Mouse (Mus musculus) MEL (cell line): ENCODE data around the gene Iapp. TPM values are rescaled to one million over a fixed set of nuclear protein-coding genes. Genes with fewer than 3 reads are reported as not detected.
A peak's percentile ranks its signal among the peaks of the same experiment; 100 is the strongest.

Experiments used
- DNase-seq: peaks from one replicate; pipeline ENCODE4 v3.0.0; 2011; ENCODE audit warnings: low read depth, low spot score
- H3K27ac ChIP-seq: 2 replicates; pipeline ENCODE4 v1.5.1; 2012; ENCODE audit warnings: low read depth, mild to moderate bottlenecking, control low read depth, low read length, moderate library complexity; ENCODE audit not compliant: control insufficient read depth
- H3K27me3 ChIP-seq, 2 experiments: fragments of 150-350 bp in 1 of 2; sonication (generic) in 1 of 2; 2 replicates each; pipeline ENCODE4 v1.6.1; 2012; ENCODE audit warnings: low read length in 2 of 2, mild to moderate bottlenecking in 2 of 2, improper control_type of control experiment in 1 of 2, moderate library complexity in 1 of 2; ENCODE audit not compliant: insufficient read depth in 2 of 2, control insufficient read depth in 1 of 2
- H3K36me3 ChIP-seq, 2 experiments: 2 replicates each; pipeline ENCODE4 v1.6.1; 2012 to 2014; ENCODE audit warnings: low read length in 2 of 2, improper control_type of control experiment in 1 of 2, inconsistent platforms in 1 of 2, mild to moderate bottlenecking in 1 of 2; ENCODE audit not compliant: insufficient read depth in 2 of 2, control insufficient read depth in 1 of 2
- H3K4me1 ChIP-seq, 2 experiments: fragments of 150-350 bp in 1 of 2; sonication (generic) in 1 of 2; 2 replicates each; pipeline ENCODE4 v1.6.1; 2012; ENCODE audit warnings: low read length in 2 of 2, improper control_type of control experiment in 1 of 2, mild to moderate bottlenecking in 1 of 2; ENCODE audit not compliant: insufficient read depth in 2 of 2, control insufficient read depth in 1 of 2
- H3K4me3 ChIP-seq, 2 experiments: fragments of 150-350 bp in 1 of 2; sonication (generic) in 1 of 2; 2 replicates each; pipeline ENCODE4 v1.5.1; 2012; ENCODE audit warnings: low read depth in 2 of 2, low read length in 2 of 2, mild to moderate bottlenecking in 2 of 2, moderate library complexity in 2 of 2, control low read depth in 1 of 2, improper control_type of control experiment in 1 of 2; ENCODE audit not compliant: control insufficient read depth in 1 of 2, insufficient read depth in 1 of 2
- H3K79me2 ChIP-seq: 2 replicates; pipeline ENCODE4 v1.6.1; 2012; ENCODE audit warnings: mild to moderate bottlenecking, low read length, moderate library complexity; ENCODE audit not compliant: control insufficient read depth, poor library complexity, insufficient read depth
- H3K9ac ChIP-seq: 2 replicates; pipeline ENCODE4 v1.6.1; 2012; ENCODE audit warnings: low read depth, mild to moderate bottlenecking, control low read depth, low read length, moderate library complexity; ENCODE audit not compliant: control insufficient read depth, poor library complexity, severe bottlenecking
- H3K9me3 ChIP-seq: fragments of 150-350 bp; sonication (generic); replicated peaks from 2 replicates; pipeline ENCODE4 v1.6.1; 2012; ENCODE audit warnings: mild to moderate bottlenecking, low read length, improper control_type of control experiment, moderate library complexity; ENCODE audit not compliant: insufficient read depth
- BHLHE40 ChIP-seq: IDR thresholded peaks from 2 replicates; pipeline ENCODE4 v1.6.1; 2012; ENCODE audit warnings: low read depth, mild to moderate bottlenecking, inconsistent platforms, low read length, improper control_type of control experiment, borderline replicate concordance
- CTCF ChIP-seq, 3 experiments: IDR thresholded peaks in 2 of 3; conservative IDR thresholded peaks in 1 of 3; 2 replicates each; pipeline ENCODE4 v1.5.1; 2011 to 2012; ENCODE audit warnings: low read length in 3 of 3, low read depth in 2 of 3, mild to moderate bottlenecking in 2 of 3, improper control_type of control experiment in 1 of 3, inconsistent platforms in 1 of 3, mixed read lengths in 1 of 3, moderate library complexity in 1 of 3; ENCODE audit not compliant: control insufficient read depth in 1 of 3, insufficient read depth in 1 of 3, poor library complexity in 1 of 3, severe bottlenecking in 1 of 3
- ELF1 ChIP-seq: IDR thresholded peaks from 2 replicates; pipeline ENCODE4 v1.6.1; 2014; ENCODE audit warnings: low read depth, mild to moderate bottlenecking, inconsistent platforms, low read length, improper control_type of control experiment, moderate library complexity
- ETS1 ChIP-seq: IDR thresholded peaks from 2 replicates; pipeline ENCODE4 v1.6.1; 2012; ENCODE audit warnings: low read depth, mild to moderate bottlenecking, inconsistent platforms, low read length, improper control_type of control experiment, moderate library complexity
- JUND ChIP-seq: IDR thresholded peaks from 2 replicates; pipeline ENCODE4 v1.6.1; 2011; ENCODE audit warnings: low read depth, mild to moderate bottlenecking, improper control_type of control experiment, low read length
- KAT2A ChIP-seq: conservative IDR thresholded peaks from 2 replicates; pipeline ENCODE4 v1.6.1; 2012; ENCODE audit warnings: low read depth, low read length, improper control_type of control experiment, inconsistent platforms
- MAX ChIP-seq: IDR thresholded peaks from 2 replicates; pipeline ENCODE4 v1.6.1; 2011; ENCODE audit warnings: low read length, improper control_type of control experiment
- MXI1 ChIP-seq: IDR thresholded peaks from 2 replicates; pipeline ENCODE4 v1.6.1; 2011; ENCODE audit warnings: mild to moderate bottlenecking, low read depth, low read length, improper control_type of control experiment
- MYC ChIP-seq: IDR thresholded peaks from 2 replicates; pipeline ENCODE4 v1.6.1; 2011; ENCODE audit warnings: low read depth, mild to moderate bottlenecking, low read length, improper control_type of control experiment, moderate library complexity
- NRF1 ChIP-seq: IDR thresholded peaks from 2 replicates; pipeline ENCODE4 v1.6.1; 2014; ENCODE audit warnings: low read depth, mild to moderate bottlenecking, inconsistent platforms, low read length, improper control_type of control experiment, moderate library complexity; ENCODE audit not compliant: poor library complexity, insufficient read depth, severe bottlenecking
- POLR2AphosphoS5 ChIP-seq: IDR thresholded peaks from 2 replicates; pipeline ENCODE4 v1.6.1; 2012; ENCODE audit warnings: low read depth, borderline replicate concordance, mild to moderate bottlenecking, inconsistent platforms, low read length, moderate library complexity, mixed read lengths
- RAD21 ChIP-seq: IDR thresholded peaks from 2 replicates; pipeline ENCODE4 v1.6.1; 2011; ENCODE audit warnings: mild to moderate bottlenecking, low read depth, low read length, improper control_type of control experiment
- RCOR1 ChIP-seq: IDR thresholded peaks from 2 replicates; pipeline ENCODE4 v1.6.1; 2012; ENCODE audit warnings: low read depth, mild to moderate bottlenecking, inconsistent platforms, low read length, improper control_type of control experiment
- SIN3A ChIP-seq: IDR thresholded peaks from 2 replicates; pipeline ENCODE4 v1.6.1; 2012; ENCODE audit warnings: low read length, improper control_type of control experiment, inconsistent platforms
- SMC3 ChIP-seq: IDR thresholded peaks from 2 replicates; pipeline ENCODE4 v1.6.1; 2011; ENCODE audit warnings: low read depth, low read length, improper control_type of control experiment
- TAL1 ChIP-seq: IDR thresholded peaks from 2 replicates; pipeline ENCODE4 v1.6.1; 2012; ENCODE audit warnings: mild to moderate bottlenecking, inconsistent platforms, low read length, moderate library complexity, mixed read lengths
- UBTF ChIP-seq: IDR thresholded peaks from 2 replicates; pipeline ENCODE4 v1.6.1; 2012; ENCODE audit warnings: low read depth, mild to moderate bottlenecking, inconsistent platforms, low read length, improper control_type of control experiment, moderate library complexity, borderline replicate concordance; ENCODE audit not compliant: insufficient read depth
- USF1 ChIP-seq: IDR thresholded peaks from 2 replicates; pipeline ENCODE4 v1.6.1; 2014; ENCODE audit warnings: low read depth, mild to moderate bottlenecking, inconsistent platforms, low read length, improper control_type of control experiment, moderate library complexity
- ZC3H11A ChIP-seq: IDR thresholded peaks from 2 replicates; pipeline ENCODE4 v1.6.1; 2012; ENCODE audit warnings: low read depth, mild to moderate bottlenecking, inconsistent platforms, low read length, improper control_type of control experiment
- ZMIZ1 ChIP-seq: IDR thresholded peaks from 2 replicates; pipeline ENCODE4 v1.6.1; 2012; ENCODE audit warnings: low read depth, mild to moderate bottlenecking, inconsistent platforms, low read length, improper control_type of control experiment, moderate library complexity
- polyA plus RNA-seq, 2 experiments: library from polyadenylated mRNA; stranded (reverse) in 1 of 2; unstranded in 1 of 2; fragments of >175 nt in 1 of 2; fragments of >200 nt in 1 of 2; gene quantifications; 2 replicates each; pipeline versions ENCODE4 v1.2.1 to v1.2.4; 2012; ENCODE audit warnings: low replicate concordance in 2 of 2, low read depth in 1 of 2; ENCODE audit not compliant: insufficient read length in 2 of 2, insufficient read depth in 1 of 2, missing spikeins in 1 of 2
- total RNA-seq: library from RNA; depleted of rRNA; stranded (reverse); fragments of 300-350 nt; gene quantifications from 2 replicates; pipeline ENCODE4 v1.2.3, GENCODE M21; 2012

Iapp gene
- total and polyA plus RNA-seq, 3 experiments: not detected

DNA sequence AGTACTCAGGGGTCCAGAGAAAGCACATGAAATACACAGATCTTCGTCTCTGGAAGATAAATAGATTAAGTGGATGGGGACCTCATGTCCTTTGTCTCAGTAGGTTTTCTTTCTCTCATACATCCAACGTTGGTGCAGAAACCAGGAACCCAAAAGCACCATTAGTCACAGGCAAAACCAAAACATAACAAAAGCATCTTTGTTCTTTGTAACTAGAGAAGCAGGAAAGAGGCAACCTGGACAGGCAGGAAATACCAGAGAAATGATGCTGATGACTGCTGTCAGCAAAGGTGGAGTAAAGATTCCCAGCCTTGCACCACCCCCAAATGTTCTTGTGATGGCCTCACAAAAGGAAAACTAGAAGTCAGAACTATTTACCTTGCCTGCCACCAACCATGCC, 41.4 kb downstream of the Iapp start:
- Histone ChIP-seq H3K27ac (no peak overlapping the region), H3K27me3 (peaks cover 0 to 2% of the 10 kb centered on the region in 2 experiments; a peak in 2 of 4 replicates), H3K4me3 (no peak overlapping the region), H3K36me3 (no peaks in the 10 kb centered on the region), H3K79me2 (no peaks in the 10 kb centered on the region), H3K9me3 (no peaks in the 10 kb centered on the region), H3K4me1 (no peaks in the 10 kb centered on the region), H3K9ac (no peak overlapping the region)
- TF ChIP-seq POLR2AphosphoS5 (no peak), TAL1 (no peak), JUND (no peak), SIN3A (no peak), USF1 (no peak), ZC3H11A (no peak), MXI1 (no peak), KAT2A (no peak), NRF1 (no peak), RCOR1 (no peak), SMC3 (no peak), MYC (no peak), UBTF (no peak), ELF1 (no peak), ETS1 (no peak), MAX (no peak)
- DNase-seq: no peak

DNA sequence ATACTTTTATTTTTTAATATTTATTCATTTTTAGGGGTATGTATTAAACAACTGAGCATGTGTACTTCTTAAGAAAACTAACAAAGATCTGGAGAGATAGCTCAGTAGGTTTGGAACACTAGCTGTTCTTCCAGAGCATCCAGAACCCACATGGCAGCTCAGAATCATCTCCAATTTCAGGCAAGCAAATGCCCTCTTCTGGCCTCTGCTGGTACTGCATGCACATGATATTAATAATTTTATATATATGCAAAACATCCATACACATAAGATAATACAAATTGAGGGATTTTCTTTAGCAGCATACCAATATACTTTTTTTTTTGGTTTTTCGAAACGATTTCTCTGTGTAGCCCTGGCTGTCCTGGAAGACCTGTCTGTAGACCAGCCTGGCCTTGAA, 45.3 kb downstream of the Iapp start:
- peaks cover 0 to 5% of the 10 kb centered on the region in 2 experiments; a peak in 3 of 4 replicates for H3K4me1 ChIP-seq
- peaks cover 0 to 8% of the 10 kb centered on the region in 2 experiments; a peak in 2 of 4 replicates for H3K36me3 ChIP-seq
- no peak overlapping the region for H3K27ac ChIP-seq
- no peaks in the 10 kb centered on the region for H3K9me3 ChIP-seq
- peak; percentile 75 for TF ChIP-seq RAD21
- 0 out of 2 replicates have a peak, but pooled peaks have one; percentile 6 for TF ChIP-seq MXI1
- TF ChIP-seq ZMIZ1: no peak
- TF ChIP-seq CTCF (IDR thresholded peaks at IDR 0.05 in 2 of 3, conservative IDR thresholded peaks at IDR 0.05 in 1 of 3; ENCODE audit: control insufficient read depth in 1 of 3, insufficient read depth in 1 of 3, low read depth in 2 of 3, low read length in 3 of 3, poor library complexity in 1 of 3, severe bottlenecking in 1 of 3): peak; percentile 65 to 69 (median 69)
- TF ChIP-seq ZC3H11A: peak; percentile 85
- TF ChIP-seq SMC3: peak; percentile 82
- peak; percentile 79; the same call in 1 of the 2 replicates for TF ChIP-seq MYC
- no peak for TF ChIP-seq BHLHE40
- no peak for TF ChIP-seq ETS1
- H3K9ac ChIP-seq: no peak overlapping the region
- H3K4me3 ChIP-seq: no peak overlapping the region
- DNase-seq: peak; percentile 78
- H3K79me2 ChIP-seq: no peaks in the 10 kb centered on the region; the same call in 1 of the 2 replicates
- no peaks in the 10 kb centered on the region for H3K27me3 ChIP-seq
